Mouse (Mus musculus) adipocyte (in vitro differentiated cells): ENCODE data around the gene Dnajb1.

Source experiments
- DNase-seq: peaks from one replicate; pipeline ENCODE4 v3.0.0-alpha.2; 2016; ENCODE audit warnings: low spot score

Gene Dnajb1

DNA sequence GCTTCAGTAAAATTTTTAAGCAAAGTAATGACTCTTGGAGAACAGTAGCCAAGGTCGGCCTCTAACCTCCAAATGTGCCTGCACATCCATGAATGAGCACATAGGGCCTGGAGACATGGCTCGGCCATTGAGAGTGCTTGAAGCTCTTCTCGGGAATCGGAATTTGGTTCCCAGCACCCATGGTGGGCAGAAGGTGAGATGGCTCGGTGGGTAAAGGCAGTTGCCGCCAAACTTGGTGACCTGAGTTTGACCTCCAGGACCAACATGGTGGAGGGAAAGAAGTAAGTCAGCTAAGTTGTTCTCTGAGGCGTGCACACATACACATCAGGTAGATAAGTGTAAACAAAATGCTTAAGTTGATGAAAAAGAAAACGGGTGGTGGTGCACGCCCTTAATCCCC is 48.0 kb downstream of the Dnajb1 start:
- DNase-seq: no peak

DNA sequence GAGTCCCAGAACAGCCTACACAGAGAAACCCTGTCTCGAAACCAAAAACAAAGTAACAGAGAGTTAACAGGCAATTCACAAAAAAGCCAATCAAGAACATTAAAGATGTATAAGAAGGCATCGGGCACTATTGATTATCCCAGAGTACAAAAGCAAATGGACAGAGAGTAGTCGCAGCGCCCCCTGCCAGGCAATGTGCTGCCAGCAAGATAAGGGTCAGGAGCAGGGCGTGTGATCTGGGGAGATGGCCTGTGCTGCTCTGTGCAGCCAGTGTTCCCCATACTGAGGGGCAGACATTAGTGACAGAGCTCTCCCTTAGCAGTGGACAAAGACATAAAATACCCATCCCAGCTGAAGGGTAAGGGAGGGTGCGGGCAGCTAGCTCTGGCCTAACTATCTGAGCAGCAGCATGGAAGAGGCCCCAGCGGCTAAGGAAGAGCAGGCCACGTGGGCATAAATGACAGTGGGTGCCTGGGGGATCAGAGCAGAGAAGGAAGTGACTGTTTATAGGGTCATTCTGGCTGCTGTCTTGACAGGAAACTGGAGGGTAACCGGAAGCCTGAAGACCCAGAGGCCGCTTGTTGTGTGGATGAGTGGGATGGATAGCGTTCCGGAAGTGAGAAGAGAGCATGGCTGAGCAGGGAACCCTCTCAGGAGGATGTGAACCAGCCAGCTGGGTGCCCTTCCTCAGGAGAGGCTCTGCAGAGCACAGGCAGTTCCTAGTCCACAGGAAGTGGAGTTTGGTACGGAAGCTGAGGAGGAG is 48.7 kb downstream of the Dnajb1 start:
- no peak for DNase-seq

GRCm38 (mm10) chr8:83660545-83660944 is 52.6 kb downstream of the Dnajb1 start:
- DNase-seq: no peak

GRCm38 (mm10) chr8:83660995-83661680 is 53.1 kb downstream of the Dnajb1 start:
- DNase-seq: no peak
